Mouse (Mus musculus) kidney, postnatal 25 days (tissue): Measurements from ENCODE around the gene Necap2.

ENCODE experiments used
- DNase-seq, 2 experiments: peaks; one replicate each; pipeline ENCODE4 v3.0.0; 2021; ENCODE audit warnings: mixed read lengths in 2 of 2

The Necap2 gene

DNA sequence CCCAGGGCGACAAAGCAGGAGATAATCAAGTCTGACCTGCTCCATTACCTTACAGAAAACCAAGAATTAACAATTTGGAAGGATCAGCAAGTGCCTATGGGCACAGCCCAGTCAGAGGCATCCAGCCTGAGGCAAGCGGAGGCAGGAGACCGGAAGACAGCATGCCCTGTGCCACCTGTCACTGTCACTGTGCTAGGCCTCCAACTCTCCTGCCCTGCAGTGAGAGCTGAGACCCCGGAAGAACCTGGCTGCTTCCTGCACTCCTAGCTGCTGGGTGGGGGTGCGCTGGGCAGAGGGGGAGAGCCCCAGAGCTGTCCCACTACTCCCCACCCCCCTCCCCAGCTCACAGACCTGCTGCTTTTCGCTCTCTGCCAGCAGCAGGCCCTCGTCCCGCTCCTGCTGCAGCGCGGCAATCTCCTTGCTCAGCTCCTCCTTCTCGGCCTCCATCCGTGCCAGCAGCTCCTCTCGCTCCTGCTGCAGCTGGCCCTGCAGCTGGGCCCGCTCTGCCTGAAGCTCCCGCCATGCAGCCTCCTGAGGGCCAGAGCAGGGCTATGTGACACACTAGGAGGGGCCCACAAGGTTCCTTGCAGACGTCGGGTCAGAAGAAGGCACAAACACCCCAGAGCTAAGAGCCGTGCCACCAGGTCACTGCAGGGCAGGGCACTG lies 47.5 kb downstream of the Necap2 start:
- DNase-seq = no peak

DNA sequence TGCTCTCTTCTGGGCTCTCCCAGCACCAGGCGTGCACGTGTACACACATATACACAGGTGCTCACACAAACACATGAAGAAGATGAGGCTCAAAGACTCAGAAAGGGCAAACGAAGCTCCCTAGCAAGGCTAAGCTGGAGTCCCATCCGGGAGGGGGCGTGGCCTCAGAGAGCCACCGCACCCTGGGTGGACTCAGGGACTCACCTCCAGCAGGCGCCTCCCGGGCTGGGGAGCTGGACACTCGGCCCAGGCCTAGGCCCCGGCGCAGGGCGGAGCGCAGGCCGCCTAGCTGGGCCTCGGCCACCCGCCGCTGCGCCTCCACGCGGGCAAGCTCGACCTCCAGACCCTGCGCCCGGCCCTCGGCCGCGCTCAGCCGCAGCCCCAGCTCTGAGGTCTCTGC lies 53.2 kb downstream of the Necap2 start:
- DNase-seq = no peak

DNA sequence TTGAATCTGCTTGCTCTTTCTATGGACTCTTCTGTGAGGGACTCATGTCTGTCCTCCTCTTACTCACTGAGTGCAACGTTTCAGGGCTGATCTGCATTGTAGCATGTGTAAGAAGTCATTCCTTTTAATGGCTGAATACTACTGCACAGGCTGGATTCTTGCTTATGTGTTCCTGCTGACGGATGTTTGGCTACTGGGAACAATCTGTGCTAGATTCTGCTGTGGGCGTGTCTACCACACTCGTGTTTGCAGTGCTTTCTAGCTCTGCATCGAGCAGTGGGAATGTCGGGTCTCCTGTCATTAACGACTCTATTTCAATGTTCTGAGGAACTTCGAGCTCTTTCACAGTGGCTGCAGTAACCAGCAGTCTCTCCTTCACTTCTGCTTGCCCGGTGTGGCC lies 54.1 kb downstream of the Necap2 start:
- no peak for DNase-seq

DNA sequence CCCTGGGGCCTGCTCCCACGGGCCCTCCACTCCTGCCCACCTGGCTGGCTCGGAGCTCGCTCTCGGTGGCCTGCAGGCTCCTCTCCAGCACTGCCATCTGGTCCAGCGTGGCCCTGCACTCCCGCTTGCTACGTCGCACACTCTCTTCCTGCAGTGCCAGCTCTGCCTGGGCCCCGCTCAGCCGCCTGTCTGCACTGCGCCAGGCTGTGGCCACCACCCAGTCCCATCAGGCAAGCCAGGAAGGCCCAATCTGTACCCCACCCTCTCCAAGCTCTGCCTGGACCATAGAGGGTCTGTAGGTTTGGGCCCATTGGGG lies 56.6 kb downstream of the Necap2 start:
- no peak for DNase-seq

DNA sequence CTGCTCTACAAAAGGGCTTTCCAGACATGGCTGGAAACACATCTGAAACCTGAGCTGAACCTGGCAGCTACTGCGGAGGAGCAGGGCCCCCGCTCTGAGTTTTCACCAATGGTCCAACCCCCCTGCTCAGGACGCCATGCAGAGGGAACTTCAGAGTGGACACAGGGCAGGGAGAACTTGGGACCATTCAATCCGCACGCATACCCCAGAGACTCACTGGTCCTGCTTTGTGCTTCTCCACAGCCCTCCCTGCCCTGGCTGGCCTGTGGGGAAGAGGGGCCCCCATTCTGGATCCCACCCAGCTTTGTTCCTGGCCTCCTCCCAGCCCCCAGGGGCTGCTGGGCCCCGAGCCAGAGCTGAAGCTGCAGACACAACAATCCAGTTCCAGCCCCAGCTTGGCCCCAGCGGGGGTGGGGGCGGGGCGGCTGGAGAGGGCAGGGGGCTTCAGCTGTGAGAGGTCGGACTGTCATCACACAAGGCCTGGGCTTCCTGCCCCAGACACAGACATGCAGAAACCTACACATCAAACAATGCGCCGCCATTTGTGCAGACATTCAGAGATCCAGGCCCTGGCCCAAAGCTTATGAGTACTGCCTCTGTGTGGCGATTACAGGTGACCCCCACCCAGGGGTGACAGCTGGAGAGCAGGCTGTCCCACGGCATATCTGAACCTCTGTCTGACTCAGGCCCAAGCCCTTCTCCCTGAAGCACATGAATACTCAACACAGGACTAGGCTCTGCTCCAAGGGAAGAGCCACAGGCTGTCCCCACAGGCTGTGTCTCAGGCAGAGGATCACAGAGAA lies 57.1 kb downstream of the Necap2 start:
- DNase-seq = no peak

DNA sequence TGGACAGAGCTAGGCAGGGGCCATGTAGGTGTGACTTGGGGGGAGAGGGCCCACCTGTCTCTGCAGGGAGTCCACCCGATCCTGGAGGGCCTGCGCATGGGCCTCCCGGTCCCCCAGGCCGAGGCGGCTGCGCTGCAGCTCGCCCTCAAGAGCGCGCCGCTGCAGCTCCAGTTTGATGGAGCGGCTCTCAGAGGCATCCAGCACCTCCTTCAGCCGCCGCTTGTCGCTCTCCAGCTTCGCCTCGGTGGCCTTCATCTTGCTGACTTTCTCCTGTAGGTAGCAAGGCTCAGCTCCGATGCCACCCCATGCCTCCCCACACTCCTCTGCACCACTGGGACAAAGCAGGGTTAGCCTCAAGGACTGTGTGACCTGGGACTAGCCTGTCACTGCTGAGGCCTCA lies 57.9 kb downstream of the Necap2 start:
- DNase-seq = no peak

DNA sequence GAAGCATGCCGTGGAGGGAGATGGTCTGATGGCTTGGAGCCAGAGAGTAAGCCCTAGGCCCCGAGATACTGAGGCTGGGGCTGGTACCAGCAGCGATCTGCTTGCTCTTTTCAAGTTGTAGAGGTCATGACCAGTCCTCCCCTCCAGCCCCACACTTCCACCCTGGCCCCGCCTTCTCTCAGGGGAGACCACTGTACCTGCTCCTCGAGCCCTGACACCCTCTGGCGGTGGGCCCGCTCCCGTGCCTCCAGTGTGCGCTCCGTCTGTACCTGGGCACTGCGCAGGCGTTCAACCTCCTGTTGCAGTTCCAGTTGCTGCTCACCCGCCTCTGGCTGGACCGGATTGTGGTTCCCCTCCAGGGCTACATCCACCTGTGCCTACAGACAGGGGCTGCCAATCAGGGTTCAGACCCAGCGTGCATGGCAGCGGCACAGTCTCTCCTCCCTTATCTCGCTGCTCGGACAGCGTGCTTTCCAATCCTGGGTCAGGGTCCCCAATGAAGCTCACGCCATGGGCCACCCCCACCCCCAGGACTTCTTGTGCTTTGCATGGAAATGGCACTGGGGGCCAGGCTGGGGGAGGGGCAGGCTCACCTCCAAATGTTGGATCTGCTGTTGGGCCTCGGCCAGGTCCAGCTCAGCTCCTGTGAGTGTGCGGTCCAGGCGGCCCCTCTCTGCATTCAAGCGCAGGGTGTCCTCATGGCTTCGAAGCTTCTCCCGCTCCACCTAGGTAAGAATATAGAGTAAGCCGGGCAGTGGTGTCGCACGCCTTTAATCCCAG lies 60.3 kb downstream of the Necap2 start:
- DNase-seq = no peak
